Mouse (Mus musculus) G1E (cell line): ENCODE measurements at regions not wholly inside any gene's neighbourhood (a gene's known extent, or its start where the extent isn't known, plus 50 kb on each side); places are given as distances from the start of the nearest gene placed in this dataset.

Source experiments
- ATAC-seq: 2 replicates; pipeline ENCODE4 v1.8.0; 2016; ENCODE audit warnings: mild to moderate bottlenecking; ENCODE audit not compliant: insufficient number of reproducible peaks, poor library complexity, low FRiP score, severe bottlenecking; ENCODE audit errors: extremely low read depth
- DNase-seq: peaks from one replicate; pipeline ENCODE4 v3.0.0; 2012; ENCODE audit warnings: low spot score
- H3K27me3 ChIP-seq: 2 replicates; pipeline ENCODE4 v1.6.1; 2012; ENCODE audit warnings: mild to moderate bottlenecking, low read length, inconsistent platforms; ENCODE audit not compliant: insufficient read depth
- H3K36me3 ChIP-seq: replicated peaks from 2 replicates; pipeline ENCODE3; 2012; ENCODE audit warnings: mild to moderate bottlenecking, inconsistent platforms
- H3K4me1 ChIP-seq: 2 replicates; pipeline ENCODE4 v1.6.1; 2012; ENCODE audit warnings: low read depth, low read length, inconsistent platforms, mixed read lengths; ENCODE audit not compliant: insufficient read depth
- H3K4me3 ChIP-seq: 2 replicates; pipeline ENCODE4 v1.5.1; 2012; ENCODE audit warnings: low read depth, mild to moderate bottlenecking, inconsistent platforms, low read length, moderate library complexity, mixed read lengths
- H3K9me3 ChIP-seq: replicated peaks from 2 replicates; pipeline ENCODE4 v1.6.1; 2012; ENCODE audit warnings: inconsistent platforms
- CTCF ChIP-seq: IDR thresholded peaks from 2 replicates; pipeline ENCODE4 v1.5.1; 2012; ENCODE audit warnings: low read depth, low read length, inconsistent platforms, mixed read lengths
- GATA1 ChIP-seq: IDR thresholded peaks from 2 replicates; pipeline ENCODE4 v1.6.1; 2012; ENCODE audit warnings: borderline replicate concordance, low read length, inconsistent platforms, mixed read lengths
- GATA2 ChIP-seq: IDR thresholded peaks from 2 replicates; pipeline ENCODE4 v1.6.1; 2012; ENCODE audit warnings: low read depth, low read length, inconsistent platforms, borderline replicate concordance
- POLR2AphosphoS5 ChIP-seq: IDR thresholded peaks from 2 replicates; pipeline ENCODE4 v1.6.1; 2012; ENCODE audit warnings: low read depth, low read length, inconsistent platforms; ENCODE audit not compliant: insufficient replicate concordance
- TAL1 ChIP-seq: conservative IDR thresholded peaks from 2 replicates; pipeline ENCODE4 v1.6.1; 2012; ENCODE audit warnings: low read depth, low read length, inconsistent platforms, mixed read lengths

DNA sequence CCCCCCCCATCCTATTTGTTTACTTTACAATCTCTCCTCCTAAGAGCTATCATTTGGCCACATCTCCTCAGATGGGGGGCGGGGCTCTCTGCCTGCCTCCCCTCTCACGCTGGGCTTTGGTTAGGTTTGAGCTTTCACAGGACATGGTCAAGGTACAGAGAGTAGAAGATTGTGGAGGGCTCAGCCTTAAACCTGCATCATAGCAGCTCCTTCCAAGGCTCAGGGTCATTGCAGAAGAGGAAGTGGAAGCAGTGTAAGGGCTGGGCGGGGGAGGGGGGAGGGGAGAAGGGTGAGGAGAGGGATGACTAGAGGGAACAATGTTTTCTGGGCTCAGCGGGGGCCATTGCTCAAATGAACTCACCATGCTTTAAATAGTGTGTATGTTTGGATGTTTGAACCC is 51.7 kb upstream of the Mphosph6 start:
- H3K27me3 ChIP-seq: no peaks in the 10 kb centered on the region
- no peaks in the 10 kb centered on the region for H3K4me1 ChIP-seq
- no peaks in the 10 kb centered on the region for H3K36me3 ChIP-seq
- ATAC-seq (no peak), DNase-seq (no peak)
- TF ChIP-seq GATA1: no peak
- TF ChIP-seq TAL1: no peak
- no peak for TF ChIP-seq GATA2
- no peak for TF ChIP-seq POLR2AphosphoS5
- no peak for TF ChIP-seq CTCF
- peaks cover 51% of the 10 kb centered on the region for H3K9me3 ChIP-seq
- no peak overlapping the region for H3K4me3 ChIP-seq

DNA sequence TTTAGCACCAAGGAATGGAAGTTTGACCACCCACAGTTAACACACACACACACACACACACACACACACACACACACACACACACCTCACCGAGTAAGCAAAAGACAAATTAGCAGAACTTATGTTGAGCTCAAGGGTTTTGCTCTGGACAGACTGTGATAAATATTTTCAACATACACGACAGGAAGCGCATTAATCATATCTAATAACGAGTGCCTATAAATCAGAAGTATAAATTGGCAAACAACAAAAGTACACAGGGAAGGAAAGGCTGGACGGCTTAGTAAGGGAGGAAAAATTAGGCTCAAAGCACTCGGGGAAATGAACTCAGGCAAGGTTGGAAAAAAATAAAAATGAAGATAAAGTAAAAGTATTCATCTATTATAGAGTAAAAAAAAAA is 50.8 kb upstream of the Mphosph6 start:
- TF ChIP-seq GATA1: no peak
- TF ChIP-seq TAL1: no peak
- no peak for TF ChIP-seq GATA2
- TF ChIP-seq CTCF: no peak
- TF ChIP-seq POLR2AphosphoS5: no peak
- H3K9me3 ChIP-seq: peaks cover 60% of the 10 kb centered on the region
- H3K36me3 ChIP-seq: no peaks in the 10 kb centered on the region
- no peaks in the 10 kb centered on the region for H3K27me3 ChIP-seq
- no peak for ATAC-seq
- DNase-seq: no peak
- no peak overlapping the region for H3K4me3 ChIP-seq
- no peaks in the 10 kb centered on the region for H3K4me1 ChIP-seq
